Mouse (Mus musculus): Measurements from ENCODE around the gene Nalcn. TPM values are rescaled to one million over a fixed set of nuclear protein-coding genes. Genes with fewer than 3 reads are reported as not detected.

Nalcn gene
- total RNA-seq, 1 experiment from 2014 or later, result not detected

GRCm38 (mm10) chr14:123291118-123292007 lies 335.6 kb downstream of the Nalcn start:
- no peak for ATAC-seq (replicated peaks in 1 of 2; ENCODE audit: insufficient read depth in 1 of 2, low FRiP score in 2 of 2, low TSS enrichment in 1 of 2, low read depth in 1 of 2, poor library complexity in 2 of 2, severe bottlenecking in 2 of 2)

GRCm38 (mm10) chr14:123282165-123282564 lies 344.8 kb downstream of the Nalcn start:
- ATAC-seq (replicated peaks in 1 of 2; ENCODE audit: insufficient read depth in 1 of 2, low FRiP score in 2 of 2, low TSS enrichment in 1 of 2, low read depth in 1 of 2, poor library complexity in 2 of 2, severe bottlenecking in 2 of 2), result no peak

- no peak for ATAC-seq (replicated peaks in 1 of 2; ENCODE audit: insufficient read depth in 1 of 2, low FRiP score in 2 of 2, low TSS enrichment in 1 of 2, low read depth in 1 of 2, poor library complexity in 2 of 2, severe bottlenecking in 2 of 2)
Observed at GRCm38 (mm10) chr14:123272121-123272520, 354.8 kb downstream of the Nalcn start.

- ATAC-seq (replicated peaks in 1 of 2; ENCODE audit: insufficient read depth in 1 of 2, low FRiP score in 2 of 2, low TSS enrichment in 1 of 2, low read depth in 1 of 2, poor library complexity in 2 of 2, severe bottlenecking in 2 of 2), result no peak
Observed at GRCm38 (mm10) chr14:123240738-123241137, 386.2 kb downstream of the Nalcn start.

- ATAC-seq (replicated peaks in 1 of 2; ENCODE audit: insufficient read depth in 1 of 2, low FRiP score in 2 of 2, low TSS enrichment in 1 of 2, low read depth in 1 of 2, poor library complexity in 2 of 2, severe bottlenecking in 2 of 2), result no peak
Observed at GRCm38 (mm10) chr14:123239945-123240344, 387.0 kb downstream of the Nalcn start.

- no peak for ATAC-seq (replicated peaks in 1 of 2; ENCODE audit: insufficient read depth in 1 of 2, low FRiP score in 2 of 2, low TSS enrichment in 1 of 2, low read depth in 1 of 2, poor library complexity in 2 of 2, severe bottlenecking in 2 of 2)
Observed at GRCm38 (mm10) chr14:123237002-123237401, 389.9 kb downstream of the Nalcn start.

GRCm38 (mm10) chr14:123232630-123233206 lies 394.2 kb downstream of the Nalcn start:
- no peak for ATAC-seq (replicated peaks in 1 of 2; ENCODE audit: insufficient read depth in 1 of 2, low FRiP score in 2 of 2, low TSS enrichment in 1 of 2, low read depth in 1 of 2, poor library complexity in 2 of 2, severe bottlenecking in 2 of 2)

Other genes with a start within 250 kb of the Nalcn start
- not detected in 2 replicates for gene Itgbl1, start 32.8 kb upstream of the Nalcn start, total RNA-seq (2017)